Mouse (Mus musculus) hindbrain, postnatal 0 days (tissue): ENCODE measurements around the gene Abl1. TPM values are rescaled to one million over a fixed set of nuclear protein-coding genes. Genes with fewer than 3 reads are reported as not detected.

Experiments
- ATAC-seq: fragments of 200-750 bp; cut with Nextera tagmentation; 2 replicates; pipeline ENCODE4 v1.8.0; 2017; ENCODE audit warnings: mild to moderate bottlenecking, moderate TSS enrichment, moderate library complexity
- DNase-seq: peaks from one replicate; pipeline ENCODE4 v3.0.0-alpha.2; 2015; ENCODE audit warnings: low spot score
- H3K27ac ChIP-seq: fragments of 300-500 bp; sonication (generic); 2 replicates; pipeline ENCODE4 v1.5.1; 2014; ENCODE audit warnings: mild to moderate bottlenecking
- H3K27me3 ChIP-seq: fragments of 300-500 bp; sonication (generic); 2 replicates; pipeline ENCODE4 v1.6.1; 2014; ENCODE audit warnings: low read length, mixed read lengths; ENCODE audit not compliant: insufficient read depth
- H3K36me3 ChIP-seq: fragments of 300-500 bp; sonication (generic); 2 replicates; pipeline ENCODE4 v1.6.1; 2014; ENCODE audit warnings: low read length, mixed read lengths; ENCODE audit not compliant: insufficient read depth
- H3K4me1 ChIP-seq: fragments of 300-500 bp; sonication (generic); 2 replicates; pipeline ENCODE4 v1.6.1; 2014; ENCODE audit warnings: antibody characterized with exemption, low read length, mixed read lengths; ENCODE audit not compliant: insufficient read depth
- H3K4me2 ChIP-seq: fragments of 300-500 bp; sonication (generic); 2 replicates; pipeline ENCODE4 v1.6.1; 2014; ENCODE audit warnings: low read depth, mild to moderate bottlenecking, low read length, moderate library complexity, mixed read lengths
- H3K4me3 ChIP-seq: fragments of 300-500 bp; sonication (generic); 2 replicates; pipeline ENCODE4 v1.5.1; 2014; ENCODE audit warnings: low read length
- H3K9ac ChIP-seq: fragments of 300-500 bp; sonication (generic); replicated peaks from 2 replicates; pipeline ENCODE4 v1.6.1; 2014; ENCODE audit warnings: mild to moderate bottlenecking, low read length, moderate library complexity, mixed read lengths
- H3K9me3 ChIP-seq: fragments of 300-500 bp; sonication (generic); 2 replicates; pipeline ENCODE4 v1.6.1; 2016; ENCODE audit warnings: low read length, mixed read lengths
- CTCF ChIP-seq: IDR thresholded peaks from 2 replicates; pipeline ENCODE4 v1.5.1; 2016; ENCODE audit warnings: antibody characterized with exemption, control low read depth, low read depth
- WGBS: fragments of 180-500 bp; shearing (Covaris S2); extraction: QIAGEN DNeasy Blood & Tissue Kit; methylation state at CpG from one replicate; pipeline ENCODE4 v1.1.7; 2014; 5-methylcytosine and 5-hydroxymethylcytosine counted together
- polyA plus RNA-seq: library from polyadenylated mRNA; unstranded; fragments of >200 nt; fragmentation: Nextera tagmentation; extraction: Ambion mirVana; gene quantifications from 2 replicates; pipeline ENCODE4 v1.2.1, GENCODE M21; 2015
- total RNA-seq: library from RNA; depleted of rRNA; stranded (reverse); fragments of >200 nt; gene quantifications from 2 replicates; pipeline ENCODE4 v1.2.3, GENCODE M21; 2014; rRNA removed

Gene Abl1
- total and polyA plus RNA-seq, 2 experiments from 2014 or later, result 13.1 to 57.5 TPM

GRCm38 (mm10) chr2:31846692-31847660 is 158.8 kb downstream of the Abl1 start:
- Histone ChIP-seq H3K36me3 (no peaks in the 10 kb centered on the region), H3K9ac (no peak overlapping the region), H3K27me3 (no peaks in the 10 kb centered on the region), H3K27ac (no peak overlapping the region), H3K9me3 (no peaks in the 10 kb centered on the region), H3K4me2 (peak overlapping the region; percentile 86), H3K4me1 (peaks cover 10% of the 10 kb centered on the region; the same call in 1 of the 2 replicates), H3K4me3 (peak overlapping the region; percentile 51)
- whole genome bisulfite sequencing, result 6% methylated on average over 35 of the region's 35 CpGs
- no peak for TF ChIP-seq CTCF
- DNase-seq, result no peak
- no peak for ATAC-seq

- DNase-seq (no peak), ATAC-seq (peak; percentile 24; the same call in 1 of the 2 replicates)
- Histone ChIP-seq H3K9ac (no peak overlapping the region), H3K4me2 (no peak overlapping the region), H3K27me3 (no peaks in the 10 kb centered on the region), H3K9me3 (no peaks in the 10 kb centered on the region), H3K4me1 (peaks cover 10% of the 10 kb centered on the region; the same call in 1 of the 2 replicates), H3K27ac (no peak overlapping the region), H3K4me3 (no peak overlapping the region), H3K36me3 (no peaks in the 10 kb centered on the region)
- peak; percentile 70 for TF ChIP-seq CTCF
- WGBS, result 31% methylated on average over 6 of the region's 6 CpGs
Measured at GRCm38 (mm10) chr2:31847908-31848307, 159.7 kb downstream of the Abl1 start.

- Histone ChIP-seq H3K27me3 (no peaks in the 10 kb centered on the region), H3K4me3 (no peak overlapping the region), H3K4me1 (peaks cover 10% of the 10 kb centered on the region; the same call in 1 of the 2 replicates), H3K9ac (no peak overlapping the region), H3K4me2 (no peak overlapping the region), H3K27ac (no peak overlapping the region), H3K9me3 (no peaks in the 10 kb centered on the region), H3K36me3 (no peaks in the 10 kb centered on the region)
- no peak for TF ChIP-seq CTCF
- 19% methylated on average over 12 of the region's 12 CpGs for WGBS
- DNase-seq (peak; percentile 43), ATAC-seq (no peak)
Measured at GRCm38 (mm10) chr2:31850141-31850540, 162.0 kb downstream of the Abl1 start.

Other genes starting within 250 kb of the Abl1 start
- 25.3 and 33.3 TPM in 2 replicates for gene Ass1, start 218.2 kb upstream of the Abl1 start, total RNA-seq
- gene Ass1, start 218.2 kb upstream of the Abl1 start, polyA plus RNA-seq, result 28.9 and 29.0 TPM in 2 replicates
- gene Fubp3, start 115.7 kb upstream of the Abl1 start, total RNA-seq, result 29.0 and 32.2 TPM in 2 replicates
- 45.8 and 50.5 TPM in 2 replicates for gene Fubp3, start 115.7 kb upstream of the Abl1 start, polyA plus RNA-seq
- gene Prdm12, start 48.3 kb upstream of the Abl1 start, total RNA-seq, result not detected in 2 replicates
- 0.16 and 0.24 TPM in 2 replicates for gene Prdm12, start 48.3 kb upstream of the Abl1 start, polyA plus RNA-seq
- 17.2 and 31.1 TPM in 2 replicates for gene Exosc2, start 17.7 kb upstream of the Abl1 start, total RNA-seq
- gene Exosc2, start 17.7 kb upstream of the Abl1 start, polyA plus RNA-seq, result 35.6 and 36.5 TPM in 2 replicates
- gene Qrfp, start 122.2 kb downstream of the Abl1 start, total RNA-seq, result not detected in 2 replicates
- 0.06 TPM in 1 of 2 replicates, not detected in the other for gene Qrfp, start 122.2 kb downstream of the Abl1 start, polyA plus RNA-seq
- gene Fibcd1, start 157.6 kb downstream of the Abl1 start, total RNA-seq, result 27.3 and 28.9 TPM in 2 replicates
- gene Fibcd1, start 157.6 kb downstream of the Abl1 start, polyA plus RNA-seq, result 8.7 and 9.1 TPM in 2 replicates
- gene Lamc3, start 198.9 kb downstream of the Abl1 start, total RNA-seq, result 11.6 and 12.9 TPM in 2 replicates
- 2.0 and 2.1 TPM in 2 replicates for gene Lamc3, start 198.9 kb downstream of the Abl1 start, polyA plus RNA-seq